Mouse (Mus musculus): ENCODE measurements around the gene Spata18. TPM values are rescaled to one million over a fixed set of nuclear protein-coding genes. Genes with fewer than 3 reads are reported as not detected.

Gene Spata18
- not detected for polyA plus RNA-seq (2017; shearing (Covaris generic))

DNA sequence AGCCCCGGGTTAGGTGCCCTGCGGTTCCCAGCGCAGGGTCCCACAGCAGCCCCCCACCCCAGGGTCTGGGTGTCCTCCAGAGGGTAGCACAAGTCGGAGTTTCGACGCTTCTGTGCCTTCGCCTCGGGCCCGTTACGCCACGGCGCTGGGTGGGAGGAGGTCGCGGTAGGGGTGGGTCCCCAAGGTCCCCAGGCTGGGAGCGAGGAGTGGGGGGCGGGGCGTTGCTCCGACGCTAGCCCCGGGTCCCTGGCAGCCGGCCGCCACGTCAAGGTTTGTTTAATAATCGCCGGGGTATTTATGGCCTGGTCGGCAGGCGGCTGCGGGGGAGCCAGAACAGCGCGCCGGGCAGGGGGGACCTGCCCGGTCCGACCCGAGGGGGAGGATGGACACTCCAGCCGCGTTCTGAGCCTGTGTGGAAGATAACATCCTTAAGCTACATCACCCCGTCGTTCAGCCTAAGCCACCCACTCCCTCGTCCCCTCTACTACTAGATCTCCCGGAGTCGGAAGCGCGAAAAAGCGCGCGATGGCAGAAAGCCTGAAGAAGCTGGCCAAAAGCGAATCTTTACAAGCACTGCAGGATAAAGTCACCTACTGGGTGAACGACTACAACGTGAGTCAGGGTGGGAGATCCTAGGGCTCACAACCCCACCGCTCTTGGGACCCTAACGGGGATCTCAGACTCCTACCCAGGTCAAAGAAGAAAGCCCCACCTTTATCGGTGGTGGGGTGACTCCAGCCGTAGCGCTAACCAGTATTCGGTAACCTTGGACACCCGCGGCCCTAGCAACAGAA is at the start of gene Spata18:
Gene Spata18 (plus strand): TSS at position 319 of the 794 bp plus-strand sequence.
- no peak for ATAC-seq

DNA sequence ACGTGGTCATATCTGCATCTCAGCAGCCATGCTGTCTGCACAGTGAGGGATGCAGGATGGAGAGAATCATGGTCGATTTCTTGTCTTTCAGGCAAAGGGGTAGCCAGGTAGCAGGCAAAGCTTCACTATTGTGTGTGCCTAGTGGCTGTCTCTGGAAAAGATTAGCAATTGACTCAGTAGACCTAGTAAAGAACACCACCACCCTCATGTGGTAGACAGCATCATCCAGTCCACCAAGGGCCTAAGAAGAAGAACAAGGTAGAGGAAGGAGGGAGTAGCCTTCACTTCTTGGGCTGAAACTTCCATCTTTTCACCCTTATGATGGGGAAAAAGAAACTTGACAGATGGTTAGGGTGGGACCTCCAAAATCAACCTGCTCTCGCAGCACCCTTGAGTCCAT is 48.3 kb upstream of the Spata18 start:
- ATAC-seq: no peak

DNA sequence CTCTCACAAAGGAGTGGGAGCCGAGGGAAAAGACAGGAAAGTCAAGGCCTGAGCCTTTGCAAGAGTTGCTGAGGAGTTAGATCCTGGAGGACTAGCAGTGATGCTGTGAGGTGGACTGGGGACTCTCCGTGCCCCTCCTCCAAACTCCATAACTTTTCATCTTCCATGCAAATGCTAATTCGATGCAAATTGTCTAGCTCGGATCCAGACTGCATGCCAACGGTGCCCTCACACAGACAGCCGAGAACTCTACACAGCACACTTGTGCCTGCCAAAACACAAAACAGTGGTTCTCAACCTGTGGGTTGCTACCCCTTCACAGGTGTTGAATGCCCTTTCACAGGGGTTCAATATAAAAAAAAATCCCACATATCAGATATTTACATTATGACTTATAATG is 46.6 kb upstream of the Spata18 start:
- no peak for ATAC-seq

GRCm38 (mm10) chr5:73604964-73605363 is 46.2 kb upstream of the Spata18 start:
- ATAC-seq: no peak

- no peak for ATAC-seq
Observed at GRCm38 (mm10) chr5:73611071-73611470, 40.1 kb upstream of the Spata18 start.

DNA sequence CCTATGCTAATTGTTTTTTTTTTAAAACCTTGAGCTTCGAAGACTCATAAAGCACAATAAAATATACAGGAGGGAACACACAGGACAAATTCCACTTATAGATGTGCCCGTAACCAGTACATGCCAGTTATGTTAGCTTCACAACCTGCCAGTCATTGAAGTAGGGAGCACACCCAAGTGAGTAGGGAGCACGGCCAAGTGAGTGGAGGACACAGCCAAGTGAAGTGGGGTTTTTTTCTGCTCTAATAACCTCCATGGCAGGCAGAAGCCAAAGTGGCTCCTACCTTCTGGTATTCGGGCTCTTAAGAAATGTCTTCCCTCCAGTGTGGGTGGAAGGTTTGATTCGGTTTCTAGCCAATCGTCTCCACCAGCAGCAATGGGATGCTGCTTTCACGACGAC is 37.9 kb upstream of the Spata18 start:
- ATAC-seq: no peak

GRCm38 (mm10) chr5:73615211-73615610 is 36.0 kb upstream of the Spata18 start:
- no peak for ATAC-seq

- ATAC-seq: no peak
Observed at GRCm38 (mm10) chr5:73618969-73619368, 32.2 kb upstream of the Spata18 start.

DNA sequence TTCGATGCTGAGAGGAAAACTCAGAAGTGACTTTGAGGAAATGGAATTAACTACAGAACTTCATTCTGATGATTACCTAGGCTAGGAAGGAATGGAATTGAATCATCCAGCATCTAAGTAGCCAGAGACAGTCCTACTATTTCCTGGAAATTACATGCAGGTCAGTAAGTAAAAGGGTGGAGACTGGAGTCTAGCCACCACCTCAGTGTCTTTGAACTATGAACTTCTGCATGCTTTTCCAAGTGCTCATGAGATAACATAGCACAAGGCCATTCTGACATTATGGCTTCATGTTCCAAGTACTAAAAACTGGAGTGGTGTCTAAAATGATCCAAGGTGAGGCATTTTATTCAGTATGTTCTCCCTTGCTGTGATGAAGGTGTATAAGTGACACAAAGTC is 25.7 kb upstream of the Spata18 start:
- no peak for ATAC-seq

- no peak for ATAC-seq
Observed at GRCm38 (mm10) chr5:73626842-73627241, 24.3 kb upstream of the Spata18 start.

GRCm38 (mm10) chr5:73627559-73627958 is 23.6 kb upstream of the Spata18 start:
- ATAC-seq: no peak

GRCm38 (mm10) chr5:73627991-73628390 is 23.2 kb upstream of the Spata18 start:
- no peak for ATAC-seq

DNA sequence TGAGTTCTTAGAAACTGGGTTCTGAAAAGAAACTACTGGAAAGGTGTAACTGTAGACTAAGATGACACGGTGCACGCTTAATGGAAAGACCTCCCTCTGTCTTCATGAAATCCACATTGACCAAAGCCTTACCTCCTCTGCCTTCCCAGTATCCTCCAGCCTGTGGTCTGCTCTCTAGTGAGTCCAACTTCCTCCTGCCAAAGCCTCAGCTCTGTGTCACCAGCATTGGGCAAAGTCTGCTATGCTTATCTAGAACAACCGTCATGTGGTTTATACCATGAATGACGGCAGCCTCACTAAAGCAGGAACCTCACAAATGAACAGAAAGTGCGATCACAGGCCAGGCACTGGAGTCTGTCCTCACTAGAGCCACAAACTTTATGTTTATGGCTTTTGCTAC is 21.0 kb upstream of the Spata18 start:
- peak; percentile 82 for ATAC-seq

- ATAC-seq: no peak
Observed at GRCm38 (mm10) chr5:73631001-73631558, 20.1 kb upstream of the Spata18 start.

GRCm38 (mm10) chr5:73632291-73632690 is 18.9 kb upstream of the Spata18 start, which contains the start of gene Lrrc66:
Gene Lrrc66, minus strand, starts transcription at chr5:73632526.
- ATAC-seq: no peak

- peak; percentile 46 for ATAC-seq
Observed at GRCm38 (mm10) chr5:73633141-73633540, 18.0 kb upstream of the Spata18 start.

DNA sequence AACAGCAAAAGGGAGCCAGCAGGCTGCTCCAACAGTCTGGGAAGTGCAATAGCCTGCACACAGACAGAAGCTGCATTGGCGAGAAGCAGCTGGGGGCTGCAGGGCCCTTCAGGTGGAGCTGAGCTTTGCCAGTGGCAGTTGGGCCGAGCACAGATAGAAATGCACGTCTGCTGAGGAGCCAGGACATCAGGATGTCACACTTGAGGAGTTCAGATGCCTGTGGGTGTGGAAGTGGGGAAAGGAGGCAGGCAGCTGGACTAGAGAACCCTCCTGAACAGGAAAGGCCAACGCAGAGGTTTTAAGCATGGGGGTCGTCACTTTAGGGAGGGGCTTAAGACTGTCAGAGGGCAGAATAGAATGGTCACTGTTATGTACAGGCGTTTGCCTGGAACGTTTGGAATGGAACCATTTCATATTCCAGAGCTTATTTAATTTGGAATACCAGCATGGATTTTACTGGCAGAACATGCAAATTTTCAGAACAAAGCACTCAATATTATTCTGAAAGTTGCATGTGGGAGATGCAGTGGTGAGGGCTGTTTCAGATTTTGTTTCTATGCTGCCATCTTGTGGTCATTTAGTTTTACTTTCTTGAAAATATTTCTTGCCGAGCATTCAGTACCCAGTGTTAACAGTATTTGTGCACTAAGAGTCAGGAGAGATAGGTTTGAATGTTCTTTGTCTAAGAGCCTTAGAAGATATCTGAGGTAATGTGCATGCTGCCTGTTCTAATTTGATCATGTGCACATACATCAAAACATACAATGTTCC is 13.7 kb upstream of the Spata18 start:
- peak; percentile 66 for ATAC-seq

DNA sequence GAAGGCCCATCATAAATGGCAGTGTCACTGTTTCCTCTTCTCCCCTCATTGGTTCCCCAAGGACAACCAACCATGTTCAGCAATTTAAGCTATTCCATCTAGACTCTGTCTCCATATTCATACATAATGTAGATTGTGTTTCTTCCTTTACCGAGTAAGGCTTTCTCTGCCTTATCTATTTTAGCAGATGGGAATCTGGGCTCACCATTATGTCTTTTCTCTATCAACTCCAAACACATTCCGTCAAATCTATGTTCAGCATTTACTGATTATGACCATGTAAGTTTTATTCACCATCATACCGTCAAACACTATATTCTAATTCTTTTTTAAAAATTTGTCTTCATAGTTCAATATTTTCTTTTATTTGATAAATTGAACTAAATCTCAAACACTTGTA is 10.1 kb upstream of the Spata18 start:
- ATAC-seq: no peak

- peak; percentile 61 for ATAC-seq
Observed at GRCm38 (mm10) chr5:73642091-73642490, 9.1 kb upstream of the Spata18 start.

- peak; percentile 78 for ATAC-seq
Observed at GRCm38 (mm10) chr5:73647261-73647900, 3.8 kb upstream of the Spata18 start, which contains the start of gene Sgcb. Gene Sgcb, minus strand, starts transcription at chr5:73647790.

- no peak for ATAC-seq
Observed at GRCm38 (mm10) chr5:73650365-73650964, 714 bp upstream of the Spata18 start.

DNA sequence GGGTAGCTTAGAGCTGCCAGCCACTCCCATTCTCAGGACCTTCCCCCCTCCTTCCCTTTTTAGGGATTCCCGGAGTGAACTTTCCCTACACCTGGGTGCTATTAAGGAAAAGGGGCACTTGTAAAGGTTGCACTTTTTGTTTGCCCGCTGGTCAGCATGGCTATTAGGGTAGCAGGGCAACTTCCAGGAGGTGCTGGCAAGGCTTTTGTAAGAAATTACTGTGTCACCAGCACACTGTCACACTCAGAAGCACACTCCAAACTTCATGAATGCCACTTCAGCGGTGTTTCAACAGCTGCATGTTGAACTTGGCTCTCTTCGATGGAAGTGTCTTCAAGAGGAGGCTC is 649 bp downstream of the Spata18 start:
- ATAC-seq: no peak

DNA sequence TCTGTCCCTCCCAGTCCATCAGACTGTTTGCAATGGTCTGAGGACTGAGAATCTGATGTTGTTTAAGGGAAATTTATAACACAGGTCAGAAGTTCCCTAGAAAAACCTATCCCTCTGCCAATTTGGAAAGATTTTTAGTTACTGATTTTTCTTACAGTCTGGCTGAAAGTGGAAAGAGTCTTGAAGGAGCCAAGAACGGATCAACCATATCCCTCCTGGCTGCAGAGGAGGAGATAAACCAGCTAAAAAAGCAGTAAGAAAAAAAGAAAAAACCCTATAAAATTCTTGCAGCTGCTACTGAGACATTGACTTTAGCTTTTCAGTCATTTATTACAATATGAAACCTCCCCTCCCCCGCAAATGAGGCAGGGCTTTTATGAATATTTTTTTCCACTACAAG is 15.5 kb downstream of the Spata18 start:
- ATAC-seq: no peak

All from CD4-positive, CD25-positive, alpha-beta regulatory T cell, adult 4 months (primary cell).